Mouse (Mus musculus) C2C12 (cell line): Measurements from ENCODE around the gene Gm27021. TPM values are rescaled to one million over a fixed set of nuclear protein-coding genes. Genes with fewer than 3 reads are reported as not detected.

ENCODE experiments used
- H3K27me3 ChIP-seq: one replicate; pipeline ENCODE4 v1.6.1; 2011; ENCODE audit not compliant: control insufficient read depth, insufficient read depth, insufficient read length
- H3K36me3 ChIP-seq: one replicate; pipeline ENCODE4 v1.6.1; 2011; ENCODE audit not compliant: control insufficient read depth, insufficient read depth
- H3K4me3 ChIP-seq: one replicate; pipeline ENCODE4 v1.5.1; 2011; ENCODE audit warnings: mild to moderate bottlenecking, control low read depth; ENCODE audit not compliant: poor library complexity, insufficient read depth, severe bottlenecking
- H3K79me2 ChIP-seq: one replicate; pipeline ENCODE4 v1.6.1; 2011; ENCODE audit not compliant: control insufficient read depth, insufficient read depth
- H3K79me3 ChIP-seq: one replicate; pipeline ENCODE4 v1.6.1; 2011; ENCODE audit warnings: low read depth, control low read depth
- H3ac ChIP-seq: one replicate; pipeline ENCODE3; 2011; ENCODE audit warnings: low read depth; ENCODE audit not compliant: control insufficient read depth, insufficient read length
- CEBPB ChIP-seq: IDR thresholded peaks from one replicate; pipeline ENCODE4 v1.6.1; 2011; ENCODE audit warnings: low read depth, mild to moderate bottlenecking, control low read depth, moderate library complexity
- CTCF ChIP-seq: IDR thresholded peaks from one replicate; pipeline ENCODE4 v1.5.1; 2011; ENCODE audit not compliant: control insufficient read depth, insufficient read depth, insufficient read length
- FOSL1 ChIP-seq: IDR thresholded peaks from one replicate; pipeline ENCODE4 v1.8.0; 2011; ENCODE audit warnings: mild to moderate bottlenecking, low read length; ENCODE audit not compliant: poor library complexity, insufficient read depth, severe bottlenecking
- MAX ChIP-seq: IDR thresholded peaks from one replicate; pipeline ENCODE4 v1.6.1; 2011; ENCODE audit warnings: mild to moderate bottlenecking, control low read depth
- MYOD1 ChIP-seq: IDR thresholded peaks from one replicate; pipeline ENCODE4 v1.6.1; 2011; ENCODE audit warnings: low read depth; ENCODE audit not compliant: control insufficient read depth, insufficient read length
- MYOG ChIP-seq: IDR thresholded peaks from one replicate; pipeline ENCODE4 v1.6.1; 2011; ENCODE audit not compliant: control insufficient read depth, insufficient read length; ENCODE audit errors: extremely low read depth
- USF1 ChIP-seq: IDR thresholded peaks from one replicate; pipeline ENCODE4 v1.6.1; 2011; ENCODE audit warnings: low read depth, mild to moderate bottlenecking, control low read depth, moderate library complexity
- polyA plus RNA-seq: library from polyadenylated mRNA; unstranded; fragments of >200 nt; fragmentation: generic; extraction: Trizol; gene quantifications from one replicate; pipeline ENCODE4 v1.2.1, GENCODE M21; 2012; ENCODE audit warnings: missing spikeins

Gm27021 gene
- polyA plus RNA-seq, 1 experiment = 2.3 TPM

DNA sequence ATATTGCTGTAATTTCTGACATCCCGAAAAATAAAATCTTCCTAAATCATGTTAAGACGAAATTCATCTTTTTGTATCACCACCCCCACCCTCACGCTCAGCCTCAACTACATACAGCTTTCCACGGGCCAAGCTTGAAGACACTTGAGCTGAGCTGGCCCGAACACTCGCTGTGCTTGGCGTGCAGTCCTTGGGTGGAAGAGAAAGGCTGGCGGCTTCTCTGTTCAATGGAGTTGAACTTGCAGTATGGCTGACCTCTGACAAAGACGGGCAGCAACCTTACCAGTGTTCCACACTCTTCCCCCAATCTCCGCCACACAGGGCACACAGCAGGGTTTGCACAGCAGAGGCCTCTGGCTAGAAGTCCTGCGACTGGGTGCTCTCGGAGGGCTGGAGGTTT is 86.5 kb downstream of the Gm27021 start:
- Histone ChIP-seq H3K27me3 (no peaks in the 10 kb centered on the region), H3ac (no peak overlapping the region), H3K79me2 (peaks cover 2% of the 10 kb centered on the region), H3K79me3 (peaks cover 2% of the 10 kb centered on the region), H3K36me3 (peaks cover 75% of the 10 kb centered on the region), H3K4me3 (no peak overlapping the region)
- TF ChIP-seq MYOG (no peak), FOSL1 (no peak), CEBPB (no peak), USF1 (no peak), MAX (no peak), CTCF (no peak), MYOD1 (no peak)

DNA sequence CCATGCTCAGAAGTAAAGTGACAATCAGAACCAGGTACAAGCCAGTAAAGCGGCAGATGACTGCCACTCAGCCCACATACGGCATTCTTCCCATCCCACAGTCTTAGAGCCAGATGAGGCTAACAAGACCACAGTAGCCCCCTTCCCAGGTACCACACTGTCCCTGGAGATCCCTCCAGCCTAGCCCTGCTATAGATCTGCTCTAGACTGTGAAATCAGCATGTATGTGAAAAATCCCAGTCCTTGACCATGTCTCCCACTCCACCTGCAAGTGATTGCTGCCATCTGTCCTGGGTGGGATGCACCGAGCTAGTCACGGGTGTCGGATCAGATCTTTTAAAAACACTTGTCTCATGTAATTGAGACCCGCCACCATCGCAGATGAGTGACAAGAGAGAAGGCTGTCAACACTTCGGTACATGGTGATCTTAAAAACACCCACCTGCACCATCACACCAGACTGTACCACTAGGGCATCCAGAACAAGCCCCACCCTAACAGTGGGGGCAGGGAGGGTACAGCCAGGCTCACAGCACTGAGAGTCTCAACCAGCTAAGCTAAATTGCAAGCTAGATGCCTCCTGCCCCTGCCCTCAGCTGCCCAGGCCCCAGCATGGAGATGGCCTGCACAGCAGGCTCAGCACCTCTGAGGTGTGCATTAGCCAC is 87.4 kb downstream of the Gm27021 start:
- no peak overlapping the region for H3ac ChIP-seq
- H3K27me3 ChIP-seq = no peaks in the 10 kb centered on the region
- no peaks in the 10 kb centered on the region for H3K79me2 ChIP-seq
- TF ChIP-seq CTCF = no peak
- TF ChIP-seq MYOD1 = no peak
- TF ChIP-seq FOSL1 = no peak
- no peak for TF ChIP-seq MYOG
- no peak for TF ChIP-seq MAX
- no peak for TF ChIP-seq CEBPB
- no peak for TF ChIP-seq USF1
- H3K36me3 ChIP-seq = peaks cover 79% of the 10 kb centered on the region
- H3K4me3 ChIP-seq = no peak overlapping the region
- peaks cover 2% of the 10 kb centered on the region for H3K79me3 ChIP-seq

DNA sequence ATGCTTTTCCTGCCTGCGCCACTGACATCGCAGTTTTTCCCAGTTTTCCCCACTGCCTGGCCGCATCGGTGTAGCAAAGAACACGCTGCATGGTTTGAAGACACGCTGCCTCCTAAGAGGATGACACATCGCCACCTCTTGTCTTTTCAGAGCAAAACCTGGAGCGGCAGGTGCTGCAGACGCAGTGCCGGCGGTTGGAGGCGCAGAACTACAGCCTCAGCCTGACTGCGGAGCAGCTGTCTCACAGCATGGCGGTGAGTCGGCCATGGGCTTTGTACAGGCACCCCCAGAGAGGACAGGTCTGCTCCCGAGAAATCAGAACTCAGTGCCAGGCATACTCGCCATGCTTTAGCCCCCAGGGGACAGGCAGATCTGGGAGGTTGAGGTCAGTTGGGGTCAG is 90.1 kb downstream of the Gm27021 start:
- TF ChIP-seq MYOG = no peak
- TF ChIP-seq FOSL1 = no peak
- no peak for TF ChIP-seq CEBPB
- no peak for TF ChIP-seq MAX
- TF ChIP-seq USF1 = no peak
- no peak for TF ChIP-seq CTCF
- TF ChIP-seq MYOD1 = no peak
- H3K36me3 ChIP-seq = peaks cover 80% of the 10 kb centered on the region
- H3K27me3 ChIP-seq = no peaks in the 10 kb centered on the region
- H3K79me2 ChIP-seq = no peaks in the 10 kb centered on the region
- no peak overlapping the region for H3K4me3 ChIP-seq
- H3ac ChIP-seq = no peak overlapping the region
- H3K79me3 ChIP-seq = no peaks in the 10 kb centered on the region

DNA sequence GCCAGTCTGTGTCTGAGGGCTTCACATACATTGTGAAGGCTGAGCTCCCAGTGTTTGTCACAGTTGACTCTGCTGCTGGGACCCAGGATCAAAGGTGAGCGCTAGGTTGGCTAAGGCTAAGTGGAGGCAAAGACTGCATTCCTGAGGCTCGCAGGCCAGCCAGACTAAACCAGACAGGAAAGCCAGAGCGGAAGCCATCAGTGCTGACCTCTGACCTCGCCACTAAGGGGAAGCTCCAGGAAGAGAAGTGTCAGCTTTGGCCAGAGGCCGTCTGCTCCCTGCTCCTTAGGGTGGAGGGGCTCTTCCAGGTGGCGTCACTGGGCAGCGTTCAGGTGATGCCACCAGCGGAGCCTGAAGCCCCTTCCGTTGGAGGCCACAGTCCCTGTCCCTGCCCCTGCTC is 92.1 kb downstream of the Gm27021 start:
- Histone ChIP-seq H3K27me3 (no peaks in the 10 kb centered on the region), H3K36me3 (peaks cover 81% of the 10 kb centered on the region), H3K79me2 (no peaks in the 10 kb centered on the region), H3K4me3 (no peak overlapping the region), H3K79me3 (no peaks in the 10 kb centered on the region), H3ac (no peak overlapping the region)
- TF ChIP-seq MYOD1 (no peak), CEBPB (no peak), MYOG (no peak), MAX (no peak), FOSL1 (no peak), CTCF (no peak), USF1 (no peak)

DNA sequence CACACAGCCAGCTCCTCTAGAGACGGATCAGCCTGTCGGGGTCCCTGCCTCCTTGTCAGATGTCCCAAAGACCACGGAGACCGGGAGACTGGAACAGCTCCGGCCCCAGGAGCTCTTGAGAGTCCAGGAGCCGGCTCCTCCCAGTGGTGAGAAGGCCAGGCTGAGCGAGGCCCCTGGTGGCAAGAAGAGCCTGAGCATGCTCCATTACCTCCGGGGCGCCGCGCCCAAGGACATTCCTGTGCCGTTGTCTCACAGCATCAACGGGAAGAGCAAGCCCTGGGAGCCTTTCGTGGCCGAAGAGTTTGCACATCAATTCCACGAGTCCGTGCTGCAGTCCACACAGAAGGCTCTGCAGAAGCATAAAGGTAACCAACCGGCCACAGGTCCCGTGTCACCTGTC is 92.9 kb downstream of the Gm27021 start:
- Histone ChIP-seq H3K79me3 (no peaks in the 10 kb centered on the region), H3ac (no peak overlapping the region), H3K36me3 (peaks cover 79% of the 10 kb centered on the region), H3K4me3 (no peak overlapping the region), H3K79me2 (no peaks in the 10 kb centered on the region), H3K27me3 (no peaks in the 10 kb centered on the region)
- no peak for TF ChIP-seq FOSL1
- no peak for TF ChIP-seq CEBPB
- no peak for TF ChIP-seq MYOG
- no peak for TF ChIP-seq USF1
- no peak for TF ChIP-seq CTCF
- TF ChIP-seq MYOD1 = no peak
- no peak for TF ChIP-seq MAX

DNA sequence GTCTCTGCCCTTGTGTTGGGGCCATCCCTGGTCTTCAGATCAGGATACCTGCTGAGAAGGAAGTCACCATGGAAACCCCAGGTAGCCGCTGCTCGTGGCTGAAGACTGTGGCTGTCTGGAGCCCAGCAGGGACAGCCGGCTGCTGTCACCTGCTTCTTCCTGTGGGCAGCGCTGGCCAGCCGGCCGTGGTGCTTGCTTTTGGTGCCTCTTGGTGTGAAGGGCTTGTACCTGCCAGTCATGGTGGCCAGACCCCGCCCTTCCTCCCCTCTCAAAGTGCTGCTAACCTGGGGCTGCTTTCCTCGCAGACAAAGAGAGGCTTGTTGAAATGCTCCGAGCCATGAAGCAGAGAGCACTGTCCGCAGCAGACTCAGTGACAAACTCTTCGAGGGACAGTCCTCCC is 94.0 kb downstream of the Gm27021 start:
- Histone ChIP-seq H3K27me3 (no peaks in the 10 kb centered on the region), H3K36me3 (peaks cover 79% of the 10 kb centered on the region), H3K4me3 (no peak overlapping the region), H3K79me3 (no peaks in the 10 kb centered on the region), H3ac (no peak overlapping the region), H3K79me2 (no peaks in the 10 kb centered on the region)
- TF ChIP-seq CEBPB = no peak
- no peak for TF ChIP-seq MYOG
- no peak for TF ChIP-seq MYOD1
- no peak for TF ChIP-seq MAX
- no peak for TF ChIP-seq FOSL1
- TF ChIP-seq CTCF = no peak
- TF ChIP-seq USF1 = no peak
